Mouse (Mus musculus) C2C12 (cell line): Measurements from ENCODE around the gene Rad51.

Experiments
- CEBPB ChIP-seq: IDR thresholded peaks from one replicate; pipeline ENCODE4 v1.6.1; 2011; ENCODE audit warnings: low read depth, mild to moderate bottlenecking, control low read depth, moderate library complexity
- CTCF ChIP-seq: IDR thresholded peaks from one replicate; pipeline ENCODE4 v1.5.1; 2011; ENCODE audit not compliant: control insufficient read depth, insufficient read depth, insufficient read length
- MAX ChIP-seq: IDR thresholded peaks from one replicate; pipeline ENCODE4 v1.6.1; 2011; ENCODE audit warnings: mild to moderate bottlenecking, control low read depth
- MYOG ChIP-seq: IDR thresholded peaks from one replicate; pipeline ENCODE4 v1.6.1; 2011; ENCODE audit not compliant: control insufficient read depth, insufficient read length; ENCODE audit errors: extremely low read depth
- USF1 ChIP-seq: IDR thresholded peaks from one replicate; pipeline ENCODE4 v1.6.1; 2011; ENCODE audit warnings: low read depth, mild to moderate bottlenecking, control low read depth, moderate library complexity

GRCm38 (mm10) chr2:119086156-119086555 is 26.4 kb upstream of the Rad51 start:
- no peak for TF ChIP-seq MAX
- TF ChIP-seq CTCF, result no peak
- TF ChIP-seq MYOG, result no peak
- no peak for TF ChIP-seq USF1
- TF ChIP-seq CEBPB, result no peak
